Mouse (Mus musculus) intestine, postnatal 0 days (tissue): ENCODE measurements around the gene Tpst2. TPM values are rescaled to one million over a fixed set of nuclear protein-coding genes. Genes with fewer than 3 reads are reported as not detected.
A peak's percentile ranks its signal among the peaks of the same experiment; 100 is the strongest.

Experiments
- ATAC-seq: fragments of 200-750 bp; cut with Nextera tagmentation; 2 replicates; pipeline ENCODE4 v1.8.0; 2017; ENCODE audit warnings: mild to moderate bottlenecking, moderate TSS enrichment, moderate library complexity
- H3K27ac ChIP-seq: fragments of 300-500 bp; sonication (generic); 2 replicates; pipeline ENCODE4 v1.5.1; 2014; ENCODE audit warnings: mild to moderate bottlenecking, low read depth, low read length, moderate library complexity
- H3K27me3 ChIP-seq: fragments of 300-500 bp; sonication (generic); replicated peaks from 2 replicates; pipeline ENCODE4 v1.6.1; 2014; ENCODE audit warnings: low read length, mixed read lengths; ENCODE audit not compliant: control insufficient read depth, insufficient read depth
- H3K36me3 ChIP-seq: fragments of 300-500 bp; sonication (generic); 2 replicates; pipeline ENCODE4 v1.6.1; 2014; ENCODE audit warnings: mild to moderate bottlenecking, moderate library complexity; ENCODE audit not compliant: control insufficient read depth, insufficient read depth
- H3K4me1 ChIP-seq: fragments of 300-500 bp; sonication (generic); replicated peaks from 2 replicates; pipeline ENCODE4 v1.6.1; 2014; ENCODE audit warnings: antibody characterized with exemption, low read length, mixed read lengths; ENCODE audit not compliant: control insufficient read depth, insufficient read depth
- H3K4me2 ChIP-seq: fragments of 300-500 bp; sonication (generic); replicated peaks from 2 replicates; pipeline ENCODE4 v1.6.1; 2014; ENCODE audit warnings: low read depth, mild to moderate bottlenecking, moderate library complexity
- H3K4me3 ChIP-seq: fragments of 300-500 bp; sonication (generic); 2 replicates; pipeline ENCODE4 v1.5.1; 2014; ENCODE audit warnings: low read depth, low read length
- H3K9ac ChIP-seq: fragments of 300-500 bp; sonication (generic); 2 replicates; pipeline ENCODE4 v1.6.1; 2014; ENCODE audit warnings: mild to moderate bottlenecking, low read depth, low read length
- H3K9me3 ChIP-seq: fragments of 300-500 bp; sonication (generic); 2 replicates; pipeline ENCODE4 v1.6.1; 2016; ENCODE audit warnings: mixed run types; ENCODE audit not compliant: control insufficient read depth
- CTCF ChIP-seq: sonication (generic); IDR thresholded peaks from 2 replicates; pipeline ENCODE4 v1.5.1; 2016; ENCODE audit warnings: low read depth, mild to moderate bottlenecking, control low read depth, antibody characterized with exemption, moderate library complexity
- WGBS: fragments of 180-500 bp; shearing (Covaris S2); extraction: QIAGEN DNeasy Blood & Tissue Kit; methylation state at CpG from one replicate; pipeline ENCODE4 v1.1.7; 2014; 5-methylcytosine and 5-hydroxymethylcytosine counted together
- polyA plus RNA-seq: library from polyadenylated mRNA; unstranded; fragments of >200 nt; fragmentation: Nextera tagmentation; extraction: Ambion mirVana; gene quantifications from 2 replicates; pipeline ENCODE4 v1.2.1, GENCODE M21; 2015

The Tpst2 gene
- polyA plus RNA-seq, 1 experiment from 2014 or later = 45.3 TPM

- H3K4me3 ChIP-seq = no peak overlapping the region
- H3K27ac ChIP-seq = peak overlapping the region; percentile 58
- H3K9ac ChIP-seq = no peak overlapping the region
- no peaks in the 10 kb centered on the region for H3K4me1 ChIP-seq
- no peak for TF ChIP-seq CTCF
- peak; percentile 75 for ATAC-seq
- no peaks in the 10 kb centered on the region for H3K9me3 ChIP-seq
- H3K27me3 ChIP-seq = no peaks in the 10 kb centered on the region
- 0 out of 2 replicates have a peak overlapping the region, but pooled peaks have one; percentile 17 for H3K4me2 ChIP-seq
- H3K36me3 ChIP-seq = peaks cover 49% of the 10 kb centered on the region
- WGBS = 56% methylated on average over 3 of the region's 3 CpGs
These were observed 83.6 kb downstream of the Tpst2 start for GRCm38 (mm10) chr5:112360077-112360476.

DNA sequence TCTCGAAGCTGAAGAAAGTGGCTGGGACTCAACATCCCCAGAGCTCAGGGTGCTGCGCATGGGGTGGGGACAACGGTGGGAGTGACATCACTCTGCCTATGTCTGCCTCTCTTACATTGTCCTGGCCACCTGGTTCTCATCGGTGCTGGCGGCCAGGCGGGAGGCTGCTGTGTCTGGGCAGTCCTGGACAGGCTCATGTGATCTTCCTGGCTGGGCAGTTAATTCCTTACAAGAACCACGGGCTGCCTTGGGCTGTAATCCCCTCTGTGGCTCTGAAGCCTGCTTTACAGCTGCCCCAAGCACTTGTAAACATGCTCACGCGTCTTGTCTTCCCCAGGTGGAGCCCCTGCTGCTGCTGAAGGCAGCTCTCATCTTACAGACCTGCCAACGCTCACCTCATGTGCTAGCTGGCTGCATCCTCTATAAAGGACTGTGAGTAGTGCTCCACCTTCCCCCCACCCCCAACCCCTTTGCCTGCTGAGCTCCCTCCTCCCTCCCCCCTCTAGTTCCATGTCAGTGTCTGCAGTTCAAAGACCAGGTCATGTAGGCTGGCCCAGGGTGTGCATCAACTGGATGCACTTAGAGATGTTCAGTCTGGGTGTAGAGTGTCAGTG, 87.8 kb downstream of the Tpst2 start:
- no peak overlapping the region for H3K4me3 ChIP-seq
- no peaks in the 10 kb centered on the region for H3K27me3 ChIP-seq
- H3K9ac ChIP-seq = no peak overlapping the region
- H3K4me1 ChIP-seq = no peaks in the 10 kb centered on the region
- no peak for ATAC-seq
- TF ChIP-seq CTCF = no peak
- H3K4me2 ChIP-seq = no peak overlapping the region
- H3K36me3 ChIP-seq = peaks cover 67% of the 10 kb centered on the region
- no peak overlapping the region for H3K27ac ChIP-seq
- H3K9me3 ChIP-seq = no peaks in the 10 kb centered on the region
- 70% methylated on average over 10 of the region's 10 CpGs for WGBS

Other genes with a start within 250 kb of the Tpst2 start
- 1.1 and 1.3 TPM in 2 replicates for gene Cryba4, start 24.2 kb upstream of the Tpst2 start, polyA plus RNA-seq
- gene Crybb1, start 20.9 kb upstream of the Tpst2 start, polyA plus RNA-seq = 0.22 and 0.34 TPM in 2 replicates
- 13.6 and 14.3 TPM in 2 replicates for gene Tfip11, start 49.7 kb downstream of the Tpst2 start, polyA plus RNA-seq
- gene Srrd, start 66.3 kb downstream of the Tpst2 start, polyA plus RNA-seq = 15.4 and 19.0 TPM in 2 replicates
- 28.8 and 37.3 TPM in 2 replicates for gene Hps4, start 66.4 kb downstream of the Tpst2 start, polyA plus RNA-seq
- gene Gm6583, start 79.3 kb downstream of the Tpst2 start, polyA plus RNA-seq = 0.12 TPM in 1 of 2 replicates, not detected in the other
- 3.1 and 4.6 TPM in 2 replicates for gene Asphd2, start 118.2 kb downstream of the Tpst2 start, polyA plus RNA-seq
- gene Gm6588, start 172.7 kb downstream of the Tpst2 start, polyA plus RNA-seq = not detected in 2 replicates